Mouse (Mus musculus) olfactory bulb, adult 2 months (tissue): ENCODE measurements around the gene Gm15128.
"Not testable (repeated sequence)": the region's sequence is repeated elsewhere in the genome, so short reads cannot be mapped to it uniquely, and the experiment has no call there.

Source experiments
- CTCF ChIP-seq: fragments of 200-500 bp; IDR thresholded peaks from 2 replicates; pipeline ENCODE4 v1.5.1; 2012; ENCODE audit warnings: low read depth, mild to moderate bottlenecking, low read length, moderate library complexity; ENCODE audit not compliant: insufficient read depth
- POLR2A ChIP-seq: fragments of 200-500 bp; IDR thresholded peaks from 2 replicates; pipeline ENCODE4 v1.6.1; 2012; ENCODE audit warnings: mild to moderate bottlenecking, low read depth, low read length, moderate library complexity; ENCODE audit not compliant: insufficient read depth

DNA sequence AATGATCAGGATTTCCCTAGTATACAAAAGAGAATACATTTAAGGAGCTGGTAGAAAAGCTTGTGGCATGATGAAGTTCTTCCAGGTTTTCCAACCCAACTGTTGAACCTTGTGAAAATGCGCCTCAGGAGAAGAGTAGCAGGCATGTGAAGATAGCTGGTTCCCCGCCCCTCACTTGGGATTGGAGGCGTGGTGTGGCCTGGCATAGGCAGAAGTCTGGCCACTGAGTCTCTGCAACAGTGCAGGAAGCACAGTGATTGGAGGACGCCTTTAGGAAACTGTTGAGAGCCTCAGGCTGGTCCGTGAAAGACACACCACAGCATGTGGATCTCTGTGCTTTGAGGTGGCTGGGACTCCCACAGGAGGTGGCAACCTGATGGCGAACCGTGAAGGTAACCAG, at the start of gene Gm15128:
- TF ChIP-seq CTCF, POLR2A: not testable (repeated sequence)
